Mouse (Mus musculus): ENCODE results near the gene Tesk1.

- TF ChIP-seq CTCF (IDR thresholded peaks at IDR 0.05; ENCODE audit: borderline replicate concordance, extremely low read depth, insufficient read depth, insufficient read length) (no peak), POLR2A (IDR thresholded peaks at IDR 0.05; ENCODE audit: borderline replicate concordance, extremely low read depth, insufficient read depth, insufficient read length, poor library complexity, severe bottlenecking) (no peak)
These were observed at the start of gene Tesk1 for GRCm38 (mm10) chr4:43441639-43442038.

Data from brain, embryonic 14.5 days (tissue).